Mouse (Mus musculus) yolk sac, embryonic 10.5 days (tissue): Measurements from ENCODE around the gene Ehd2.
A peak's percentile ranks its signal among the peaks of the same experiment; 100 is the strongest.

Experiments used
- DNase-seq: peaks from one replicate; pipeline ENCODE4 v3.0.0-alpha.2; 2017; ENCODE audit warnings: low spot score

Ehd2 gene

DNA sequence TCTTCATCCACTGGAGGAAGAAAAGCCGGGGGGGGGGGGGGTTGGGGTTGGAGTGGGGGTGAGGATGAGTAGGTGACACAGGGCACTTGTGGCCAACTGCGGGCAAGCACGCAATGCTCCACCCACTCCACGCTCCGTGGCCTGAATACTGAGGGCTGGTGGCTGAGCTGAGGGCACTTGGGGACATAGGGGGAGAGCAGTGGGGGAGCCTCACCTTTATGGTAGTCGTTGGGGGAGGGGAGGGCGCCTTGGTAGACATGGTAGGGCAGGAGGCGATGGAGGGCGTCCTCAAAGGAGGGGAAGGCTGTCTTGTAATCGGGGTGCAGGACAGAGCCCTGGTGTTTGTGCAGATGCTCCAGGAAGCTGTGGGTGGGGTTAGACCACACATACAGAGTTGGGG lies 8.1 kb upstream of the Ehd2 start:
- DNase-seq = no peak

DNA sequence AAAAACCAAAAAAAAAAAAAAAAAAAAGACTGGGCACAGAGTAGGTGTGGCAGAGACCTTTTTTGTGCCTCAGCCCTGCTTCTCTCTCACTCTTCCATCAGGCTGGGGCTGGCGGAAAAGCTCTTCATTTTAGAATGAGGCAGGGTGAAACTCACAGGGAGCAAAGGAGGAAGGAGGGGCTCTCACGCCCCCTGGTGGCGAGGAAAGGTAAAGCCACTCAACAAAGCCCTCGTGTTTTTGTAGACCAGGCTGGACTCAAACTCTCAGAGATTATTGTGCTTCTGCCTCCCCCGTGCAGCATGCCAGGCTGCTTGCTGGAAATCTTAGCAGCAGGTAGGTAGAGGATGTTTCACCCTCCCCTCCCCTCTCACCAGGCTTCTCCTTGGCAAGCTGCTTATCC lies 7.3 kb upstream of the Ehd2 start:
- no peak for DNase-seq

DNA sequence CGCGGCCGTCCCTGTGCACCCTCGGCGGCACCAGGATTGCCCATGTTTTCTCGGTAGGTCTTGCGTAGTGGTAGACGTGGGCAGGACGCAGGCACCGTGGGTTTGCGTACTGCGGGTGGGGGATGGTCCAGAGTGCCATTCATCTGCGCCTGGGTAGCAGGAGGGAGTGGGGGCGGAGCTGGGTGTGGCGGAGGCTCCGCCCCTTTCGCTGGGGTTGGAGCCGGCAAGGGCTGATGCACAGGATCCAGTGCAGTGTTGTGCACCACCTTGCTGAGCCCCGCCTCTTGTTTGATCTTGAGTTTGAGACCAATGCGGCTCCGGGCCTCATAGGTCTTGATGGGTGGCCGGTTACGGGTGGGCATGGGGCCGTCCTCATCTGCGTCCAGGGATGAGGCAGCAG lies 4.9 kb upstream of the Ehd2 start:
- no peak for DNase-seq

DNA sequence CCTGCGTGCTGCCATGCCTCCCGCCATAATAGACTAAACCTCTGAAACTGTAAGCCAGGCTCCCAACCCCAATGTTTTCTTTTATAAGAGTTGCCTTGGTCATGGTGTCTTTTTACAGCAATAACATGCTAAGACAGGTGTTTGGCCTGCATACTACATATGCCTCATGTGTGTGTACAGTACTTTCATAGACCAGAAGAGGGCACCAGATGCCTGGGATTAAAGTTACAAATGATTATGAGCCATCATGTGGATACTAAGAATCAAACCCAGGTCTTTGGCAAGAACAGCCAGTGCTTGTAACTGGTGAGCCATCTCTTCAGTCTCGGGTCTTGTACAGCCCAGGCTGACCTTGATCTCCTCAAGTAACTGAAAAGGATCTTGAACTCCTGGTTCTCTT lies 2.3 kb upstream of the Ehd2 start:
- DNase-seq = no peak

GRCm38 (mm10) chr7:15968322-15968721 lies 955 bp upstream of the Ehd2 start:
- DNase-seq = no peak

- no peak for DNase-seq
Measured at GRCm38 (mm10) chr7:15966489-15966888, 878 bp downstream of the Ehd2 start.

- DNase-seq = no peak
Measured at GRCm38 (mm10) chr7:15963798-15964652, 3.3 kb downstream of the Ehd2 start.

- peak; percentile 67 for DNase-seq
Measured at GRCm38 (mm10) chr7:15962311-15963288, 4.8 kb downstream of the Ehd2 start.

DNA sequence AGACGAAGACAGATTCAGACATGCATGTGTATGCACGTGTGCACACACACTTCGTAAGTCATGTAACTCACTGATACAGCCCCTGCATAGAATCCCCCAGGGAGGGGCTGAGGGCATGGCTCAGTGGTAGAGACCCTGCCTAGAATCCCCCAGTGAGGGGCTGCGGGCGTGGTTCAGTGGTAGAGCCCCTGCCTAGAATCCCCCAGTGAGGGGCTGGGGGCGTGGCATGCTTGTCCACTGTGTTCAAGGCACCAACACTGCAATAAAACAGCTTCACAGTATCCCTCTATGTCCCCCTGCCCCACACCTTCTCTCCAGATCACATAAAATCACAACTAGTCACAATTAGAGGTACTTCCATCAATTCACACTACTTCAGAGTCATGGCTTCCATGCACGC lies 5.6 kb downstream of the Ehd2 start:
- DNase-seq = no peak

DNA sequence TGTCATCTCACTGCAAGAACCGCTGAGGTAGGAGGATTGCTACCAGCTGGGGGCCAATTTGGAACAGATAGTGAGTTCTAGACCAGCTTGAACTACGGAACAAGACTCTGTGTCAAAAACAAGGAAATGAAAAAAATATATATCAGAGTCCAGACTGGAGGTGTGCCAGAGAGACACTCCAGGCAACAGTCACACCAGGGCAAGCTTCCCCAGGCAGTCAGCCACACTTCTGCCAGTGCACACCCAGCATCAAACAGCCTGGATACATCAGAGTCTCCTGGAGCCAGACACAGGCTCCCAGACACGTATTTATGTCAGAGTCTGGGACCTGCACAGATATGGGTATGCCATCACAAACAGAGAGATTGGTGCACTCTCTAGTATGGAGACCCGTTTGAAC lies 6.1 kb downstream of the Ehd2 start:
- DNase-seq = no peak

DNA sequence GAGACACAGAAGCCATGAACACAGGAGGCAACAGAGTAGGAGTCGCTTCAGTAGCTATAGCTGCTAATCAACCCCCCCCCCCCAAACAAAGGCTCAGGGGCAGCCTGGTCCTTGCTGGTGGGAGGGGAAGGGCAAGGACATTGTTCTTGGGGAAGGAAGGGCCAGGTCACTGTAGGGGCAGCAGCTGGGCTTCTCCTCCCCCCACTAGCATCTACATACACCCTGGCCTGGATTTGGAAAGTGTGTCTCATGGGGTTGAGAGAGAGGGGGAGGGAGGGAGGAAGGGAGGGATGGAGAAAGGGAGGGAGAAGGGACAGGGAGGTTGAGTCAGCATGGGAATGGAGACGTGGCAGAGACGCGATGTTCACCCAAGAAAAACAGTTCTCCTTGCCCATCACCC lies 6.7 kb downstream of the Ehd2 start:
- no peak for DNase-seq

DNA sequence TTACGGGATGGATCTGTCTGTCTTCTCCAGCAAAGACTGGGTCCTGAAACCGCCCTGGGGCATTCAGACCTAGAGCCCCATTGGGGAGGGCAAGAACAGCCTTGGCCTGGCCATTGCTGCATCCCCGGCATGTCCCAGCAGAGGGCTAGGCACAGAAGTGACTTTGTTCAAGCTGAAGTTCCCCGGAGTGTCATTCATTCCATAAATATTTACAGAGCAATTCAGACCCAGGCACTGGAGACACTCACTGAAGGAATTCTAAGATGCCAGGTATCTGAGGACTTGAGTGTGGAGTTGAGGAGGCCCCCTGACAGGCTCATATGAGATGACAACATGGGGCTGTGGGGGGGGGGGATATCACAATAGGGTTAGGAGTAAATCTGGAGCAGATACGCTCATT lies 11.2 kb downstream of the Ehd2 start:
- DNase-seq = no peak

DNA sequence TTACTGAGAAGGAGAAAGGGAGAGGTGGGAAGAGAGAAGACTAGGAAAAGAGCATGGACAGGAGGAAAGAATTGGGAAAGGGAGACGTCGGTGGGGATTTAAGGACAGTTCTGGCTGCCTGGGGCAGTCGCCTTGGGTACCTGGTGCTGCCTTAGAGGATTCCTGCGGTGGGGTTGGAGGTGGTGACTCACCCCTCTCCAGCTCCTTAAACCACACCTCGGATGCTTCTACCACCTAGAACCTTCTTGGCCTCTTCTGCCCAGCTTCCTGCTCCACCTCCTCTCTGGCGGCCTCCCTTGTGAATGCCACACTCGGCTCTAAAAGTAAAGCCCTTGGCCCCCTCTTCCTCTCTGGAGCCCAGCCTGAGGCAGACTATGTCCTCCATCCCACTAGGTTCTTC lies 11.9 kb downstream of the Ehd2 start:
- DNase-seq = no peak

DNA sequence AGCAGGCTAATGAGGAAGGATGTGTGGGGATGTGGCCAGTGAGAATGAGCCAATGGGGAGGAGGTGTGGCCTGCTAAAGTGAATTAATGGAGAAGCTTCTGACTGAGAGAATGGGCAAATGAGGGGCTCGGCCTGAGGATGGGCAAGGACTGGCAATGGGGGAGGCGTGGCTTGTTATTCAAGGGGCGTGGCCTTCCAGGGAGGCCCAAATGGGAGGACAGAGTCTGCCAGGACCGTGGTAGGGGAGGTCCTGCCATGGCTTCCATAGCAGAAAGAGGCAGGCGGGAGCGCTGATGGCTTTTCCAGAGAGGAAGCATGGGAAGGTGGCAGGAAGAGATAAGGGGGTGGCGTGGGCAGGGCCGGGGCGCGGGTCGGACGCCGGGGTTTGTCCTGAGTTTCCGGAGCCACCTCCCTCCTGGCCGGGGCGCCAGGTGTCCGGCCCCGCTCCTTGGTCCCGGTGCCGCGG lies 12.4 kb downstream of the Ehd2 start:
- DNase-seq = peak; percentile 48

- DNase-seq = no peak
Measured at GRCm38 (mm10) chr7:15954436-15954835, 12.9 kb downstream of the Ehd2 start.

GRCm38 (mm10) chr7:15953307-15954074 lies 13.9 kb downstream of the Ehd2 start:
- DNase-seq = no peak

- no peak for DNase-seq
Measured at GRCm38 (mm10) chr7:15952416-15952815, 15.0 kb downstream of the Ehd2 start.

- DNase-seq = no peak
Measured at GRCm38 (mm10) chr7:15950008-15950407, 17.4 kb downstream of the Ehd2 start.

GRCm38 (mm10) chr7:15949216-15949790 lies 18.1 kb downstream of the Ehd2 start:
- no peak for DNase-seq

GRCm38 (mm10) chr7:15948381-15948941 lies 18.9 kb downstream of the Ehd2 start:
- DNase-seq = peak; percentile 79

GRCm38 (mm10) chr7:15947653-15948260 lies 19.6 kb downstream of the Ehd2 start:
- no peak for DNase-seq
